8 mouse cellular contexts compared by ENCODE assay signal in genomic region chr12:71768471-71768870, GRCm38 (mm10).
DNase-seq lines count a peak whose midpoint lies in the region; ATAC-seq and TF ChIP-seq lines count a peak whose summit lies in the region.

No protein-coding gene starts in this region.

- peak; percentile 13 for DNase-seq in Patski (ENCODE audit: low read depth, low spot score)
- DNase-seq in cerebellum, postnatal 25 days, result peak; percentile 79 to 89
- peak; percentile 83 for DNase-seq in gastrocnemius, adult 18-20 months (ENCODE audit: low spot score)
- peak; percentile 51 for DNase-seq in left cerebral cortex, adult 11 months (ENCODE audit: low spot score)
- DNase-seq in right cerebral cortex, adult 2 months (ENCODE audit: low spot score in 2 of 2), result peak; percentile 83 to 91
- peak; percentile 37 for DNase-seq in urinary bladder, postnatal 10 days (ENCODE audit: low spot score)

- POLR2A ChIA-PET in Patski (lab: Charles Lee), result interaction anchor here (0.9 to 1.0 kb wide), 2 partner anchors 65 to 279 kb away, joined by 3 read pairs; no protein-coding TSS in a partner anchor

- 3% methylated on average over 12 of the region's 12 CpGs for WGBS in hindbrain, embryonic 16.5 days

- CTCF ChIA-PET in Patski (lab: Charles Lee), result interaction anchor here (0.8 to 3.4 kb wide), 9 partner anchors 27 to 296 kb away, joined by 3 to 29 read pairs (median 4); no protein-coding TSS in a partner anchor

- H3K27ac ChIP-seq in hindbrain, embryonic 16.5 days (ENCODE audit: low read depth, low read length), result no peak overlapping the region

- ATAC-seq in Patski, result no peak
- 0 out of 2 replicates have a peak, but pooled peaks have one; percentile 48 for ATAC-seq in hindbrain, embryonic 16.5 days
- peak; percentile 89 for ATAC-seq in megakaryocyte, adult 5-6 weeks (ENCODE audit: poor library complexity, severe bottlenecking)

- H3K27me3 ChIP-seq in Patski, result peaks cover 12% of the 10 kb centered on the region
- H3K27me3 ChIP-seq in hindbrain, embryonic 16.5 days (replicated peaks; ENCODE audit: control insufficient read depth, insufficient read depth, low read length), result no peaks in the 10 kb centered on the region

- in situ Hi-C loops in Patski (cut with MboI; ENCODE audit: low pct_unique_long_range_greater_than_20kb), result loop anchor here (5.0 kb wide), 1 partner anchor 279 kb away; no protein-coding TSS in a partner anchor

- peak overlapping the region; percentile 60 for H3K4me2 ChIP-seq in hindbrain, embryonic 16.5 days (ENCODE audit: low read length)

- peak; percentile 90 for TF ChIP-seq CTCF in Patski (IDR thresholded peaks at IDR 0.05)

- H3K9me3 ChIP-seq in hindbrain, embryonic 16.5 days (ENCODE audit: control insufficient read depth, low read length), result peaks cover 4% of the 10 kb centered on the region; the same call in 1 of the 2 replicates

- H3K36me3 ChIP-seq in hindbrain, embryonic 16.5 days (ENCODE audit: control insufficient read depth, insufficient read depth, low read length), result no peaks in the 10 kb centered on the region

- peak overlapping the region; percentile 32 for H3K4me3 ChIP-seq in hindbrain, embryonic 16.5 days (ENCODE audit: low read length)

- 0 out of 2 replicates have a peak overlapping the region, but pooled peaks have one; percentile 41 for H3K9ac ChIP-seq in hindbrain, embryonic 16.5 days (ENCODE audit: low read depth, low read length)

- peaks cover 2% of the 10 kb centered on the region; the same call in 1 of the 2 replicates for H3K4me1 ChIP-seq in hindbrain, embryonic 16.5 days (ENCODE audit: control insufficient read depth, insufficient read depth, low read depth, low read length)

Comparison
In these comparisons a context has a peak if more than half of its experiments do, and no peak if none do; other contexts are left out.
1. DNase-seq: peak in every context shown above with its lines; median percentile 87 in right cerebral cortex, adult 2 months; 84 in cerebellum, postnatal 25 days; 83 in gastrocnemius, adult 18-20 months; 51 in left cerebral cortex, adult 11 months; 37 in urinary bladder, postnatal 10 days; 13 in Patski.